Mouse (Mus musculus): ENCODE measurements around the gene Azi2. TPM values are rescaled to one million over a fixed set of nuclear protein-coding genes. Genes with fewer than 3 reads are reported as not detected.

Azi2 gene
- total RNA-seq, 2 experiments from 2014 or later, result 68.7 to 78.7 TPM

- DNase-seq, result no peak
Measured at GRCm38 (mm10) chr9:118082575-118083431, 42.5 kb downstream of the Azi2 start.

GRCm38 (mm10) chr9:118083834-118084233, 43.5 kb downstream of the Azi2 start:
- no peak for DNase-seq

- DNase-seq, result no peak
Measured at GRCm38 (mm10) chr9:118099395-118099794, 59.1 kb downstream of the Azi2 start.

GRCm38 (mm10) chr9:118100484-118100883, 60.2 kb downstream of the Azi2 start:
- DNase-seq, result no peak

GRCm38 (mm10) chr9:118101802-118102201, 61.5 kb downstream of the Azi2 start:
- DNase-seq, result no peak

- no peak for DNase-seq
Measured at GRCm38 (mm10) chr9:118108527-118109011, 68.3 kb downstream of the Azi2 start.

GRCm38 (mm10) chr9:118109697-118110359, 69.5 kb downstream of the Azi2 start:
- DNase-seq, result no peak

- DNase-seq, result peak in 1 of 2 experiments; percentile 28
Measured at GRCm38 (mm10) chr9:118110360-118110710, 70.0 kb downstream of the Azi2 start.

Small RNAs within 50 kb of the gene (microRNA-seq; reads per million reads assigned to microRNA genes)
- gene Gm22008, result not detected

Other genes with a start within 250 kb of the Azi2 start
- gene Cmc1, start 109.7 kb downstream of the Azi2 start, total RNA-seq (2021), result 10 to 100 TPM; 27.6 to 44.2 TPM